Mouse (Mus musculus): Measurements from ENCODE around the gene Zfp280b. TPM values are rescaled to one million over a fixed set of nuclear protein-coding genes. Genes with fewer than 3 reads are reported as not detected.
"Not testable (repeated sequence)": the region's sequence is repeated elsewhere in the genome, so short reads cannot be mapped to it uniquely, and the experiment has no call there.

Gene Zfp280b
- polyA plus RNA-seq, 1 experiment from 2014 or later = 13.5 TPM

DNA sequence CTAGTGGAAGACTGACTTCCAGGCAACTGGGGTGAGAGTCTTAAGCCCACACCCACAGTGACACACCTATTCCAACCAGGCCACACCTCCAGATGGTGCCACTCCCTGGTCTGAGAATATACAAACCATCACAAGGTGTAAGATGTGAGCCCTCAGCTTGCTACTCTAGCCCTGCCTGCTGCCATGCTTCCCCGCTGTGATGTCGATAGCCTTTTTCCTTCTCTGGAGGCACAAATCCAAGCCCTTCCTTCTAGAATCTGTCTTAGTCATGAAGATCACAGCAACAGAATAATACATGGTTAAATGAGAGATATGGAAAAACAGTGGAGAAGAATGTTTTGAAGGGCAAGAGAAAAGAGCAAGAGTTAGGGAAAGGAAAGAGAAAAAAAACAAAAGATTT is 44.6 kb downstream of the Zfp280b start:
- not testable (repeated sequence) for H3K36me3 ChIP-seq; H3K4me3 ChIP-seq; H3K27ac ChIP-seq (replicated peaks); H3K4me1 ChIP-seq; H3K9me3 ChIP-seq; H3K4me2 ChIP-seq (replicated peaks); ATAC-seq (replicated peaks); H3K27me3 ChIP-seq; H3K9ac ChIP-seq (replicated peaks)
- WGBS = 88% methylated on average over 2 of the region's 2 CpGs

Small RNA genes within 50 kb of the gene (microRNA-seq; reads per million reads assigned to microRNA genes)
- not detected for gene Mir6409

Other genes starting within 250 kb of the Zfp280b start
- 10.7 and 11.5 TPM in 2 replicates for gene Gstt1, start 234.1 kb upstream of the Zfp280b start, polyA plus RNA-seq (2015; fragmentation: Nextera tagmentation; extraction: Ambion mirVana)
- not detected in 2 replicates for gene Gstt4, start 210.1 kb upstream of the Zfp280b start, polyA plus RNA-seq (2015; fragmentation: Nextera tagmentation; extraction: Ambion mirVana)
- gene Gstt2, start 195.2 kb upstream of the Zfp280b start, polyA plus RNA-seq (2015; fragmentation: Nextera tagmentation; extraction: Ambion mirVana) = 3.9 and 5.1 TPM in 2 replicates
- 1,708 and 1,857 TPM in 2 replicates for gene Mif, start 172.4 kb upstream of the Zfp280b start, polyA plus RNA-seq (2015; fragmentation: Nextera tagmentation; extraction: Ambion mirVana)
- gene Derl3, start 139.2 kb upstream of the Zfp280b start, polyA plus RNA-seq (2015; fragmentation: Nextera tagmentation; extraction: Ambion mirVana) = 2.9 and 3.5 TPM in 2 replicates
- 330 and 334 TPM in 2 replicates for gene Smarcb1, start 111.0 kb upstream of the Zfp280b start, polyA plus RNA-seq (2015; fragmentation: Nextera tagmentation; extraction: Ambion mirVana)
- 24.8 and 24.9 TPM in 2 replicates for gene Chchd10, start 99.5 kb upstream of the Zfp280b start, polyA plus RNA-seq (2015; fragmentation: Nextera tagmentation; extraction: Ambion mirVana)
- 19.8 and 20.3 TPM in 2 replicates for gene Mmp11, start 96.2 kb upstream of the Zfp280b start, polyA plus RNA-seq (2015; fragmentation: Nextera tagmentation; extraction: Ambion mirVana)
- gene Gm867, start 92.0 kb upstream of the Zfp280b start, polyA plus RNA-seq (2015; fragmentation: Nextera tagmentation; extraction: Ambion mirVana) = 0.28 TPM in 1 of 2 replicates, not detected in the other
- gene Vpreb3, start 89.6 kb upstream of the Zfp280b start, polyA plus RNA-seq (2015; fragmentation: Nextera tagmentation; extraction: Ambion mirVana) = 0.42 and 0.48 TPM in 2 replicates
- gene Gm5134, start 78.1 kb upstream of the Zfp280b start, polyA plus RNA-seq (2015; fragmentation: Nextera tagmentation; extraction: Ambion mirVana) = 0.15 TPM in 1 of 2 replicates, not detected in the other
- gene Slc5a4b, start 78.3 kb downstream of the Zfp280b start, polyA plus RNA-seq (2015; fragmentation: Nextera tagmentation; extraction: Ambion mirVana) = not detected in 2 replicates
- gene Slc5a4a, start 114.8 kb downstream of the Zfp280b start, polyA plus RNA-seq (2015; fragmentation: Nextera tagmentation; extraction: Ambion mirVana) = not detected in 2 replicates
- gene Prmt2, start 205.2 kb downstream of the Zfp280b start, polyA plus RNA-seq (2015; fragmentation: Nextera tagmentation; extraction: Ambion mirVana) = 250 and 269 TPM in 2 replicates
- 0.93 and 1.0 TPM in 2 replicates for gene S100b, start 221.2 kb downstream of the Zfp280b start, polyA plus RNA-seq (2015; fragmentation: Nextera tagmentation; extraction: Ambion mirVana)

Measured in forebrain, embryonic 15.5 days (tissue).